Mouse (Mus musculus): ENCODE measurements around the gene B230104I21Rik.

- TF ChIP-seq CTCF (IDR thresholded peaks at IDR 0.05; ENCODE audit: borderline replicate concordance, control insufficient read depth, extremely low read depth, insufficient read depth, low read length, poor library complexity) = no peak
- no peak for TF ChIP-seq POLR2A (IDR thresholded peaks at IDR 0.05; ENCODE audit: control insufficient read depth, extremely low read depth, insufficient read depth, low read length, poor library complexity)
These were observed 42.9 kb downstream of the B230104I21Rik start for GRCm38 (mm10) chr4:154378876-154379275.

Measured in thymus, adult 2 months (tissue).